Mouse (Mus musculus): Measurements from ENCODE around the gene Mrpl19. TPM values are rescaled to one million over a fixed set of nuclear protein-coding genes. Genes with fewer than 3 reads are reported as not detected.
A peak's percentile ranks its signal among the peaks of the same experiment; 100 is the strongest.

Gene Mrpl19
- polyA plus RNA-seq, 1 experiment from 2014 or later = 30.7 TPM

GRCm38 (mm10) chr6:81966068-81966544 lies 348 bp upstream of the Mrpl19 start:
- peaks cover 13% of the 10 kb centered on the region; the same call in 1 of the 2 replicates for H3K36me3 ChIP-seq (ENCODE audit: insufficient read depth, low read length)
- H3K9me3 ChIP-seq (replicated peaks; ENCODE audit: low read length) = no peaks in the 10 kb centered on the region
- H3K4me3 ChIP-seq (replicated peaks; ENCODE audit: low read depth, low read length) = peak overlapping the region; percentile 93
- H3K27ac ChIP-seq = no peak overlapping the region
- H3K27me3 ChIP-seq (ENCODE audit: insufficient read depth, low read length) = no peaks in the 10 kb centered on the region
- 44% methylated on average over 2 of the region's 2 CpGs for WGBS
- no peak overlapping the region for H3K9ac ChIP-seq (ENCODE audit: low read depth, low read length)
- ATAC-seq (replicated peaks; ENCODE audit: low FRiP score, low read depth) (peak; percentile 70), DNase-seq (ENCODE audit: low spot score) (no peak)
- 0 out of 2 replicates have a peak, but pooled peaks cover 4% of the 10 kb centered on the region for H3K4me1 ChIP-seq (replicated peaks; ENCODE audit: insufficient read depth, low read length)
- H3K4me2 ChIP-seq (ENCODE audit: low read length) = peak overlapping the region; percentile 76
- no peak for TF ChIP-seq CTCF (IDR thresholded peaks at IDR 0.05; ENCODE audit: low read depth)

DNA sequence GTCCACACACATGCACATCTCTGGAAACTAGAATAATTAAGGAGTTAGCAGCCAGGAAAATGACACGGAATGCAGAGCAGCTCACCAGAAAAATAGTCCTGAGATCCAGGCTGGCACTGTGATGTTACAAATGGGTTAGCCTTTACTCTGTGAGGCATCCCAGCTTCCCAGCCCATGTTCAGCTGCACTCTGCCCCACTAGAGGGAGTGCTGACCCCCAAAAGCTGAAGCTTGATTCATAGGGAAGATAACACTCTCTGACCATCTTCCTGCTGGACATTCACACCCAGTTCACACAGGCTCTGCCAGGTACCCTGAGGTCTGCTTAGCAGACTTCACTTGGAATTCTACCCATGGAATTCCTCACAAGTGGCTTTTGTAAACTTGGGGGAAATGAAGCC lies 5.5 kb downstream of the Mrpl19 start:
- no peaks in the 10 kb centered on the region for H3K9me3 ChIP-seq (replicated peaks; ENCODE audit: low read length)
- no peak for ATAC-seq (replicated peaks; ENCODE audit: low FRiP score, low read depth)
- no peak overlapping the region for H3K27ac ChIP-seq
- H3K27me3 ChIP-seq (ENCODE audit: insufficient read depth, low read length) = no peaks in the 10 kb centered on the region
- WGBS = 97% methylated on average over 1 of the region's 1 CpGs
- 0 out of 2 replicates have a peak, but pooled peaks cover 4% of the 10 kb centered on the region for H3K4me1 ChIP-seq (replicated peaks; ENCODE audit: insufficient read depth, low read length)
- H3K36me3 ChIP-seq (ENCODE audit: insufficient read depth, low read length) = peaks cover 47% of the 10 kb centered on the region
- no peak overlapping the region for H3K4me3 ChIP-seq (replicated peaks; ENCODE audit: low read depth, low read length)
- peak; percentile 47; the same call in 1 of the 2 replicates for TF ChIP-seq CTCF (IDR thresholded peaks at IDR 0.05; ENCODE audit: low read depth)
- DNase-seq (ENCODE audit: low spot score) = no peak
- H3K4me2 ChIP-seq (ENCODE audit: low read length) = no peak overlapping the region
- H3K9ac ChIP-seq (ENCODE audit: low read depth, low read length) = no peak overlapping the region

DNA sequence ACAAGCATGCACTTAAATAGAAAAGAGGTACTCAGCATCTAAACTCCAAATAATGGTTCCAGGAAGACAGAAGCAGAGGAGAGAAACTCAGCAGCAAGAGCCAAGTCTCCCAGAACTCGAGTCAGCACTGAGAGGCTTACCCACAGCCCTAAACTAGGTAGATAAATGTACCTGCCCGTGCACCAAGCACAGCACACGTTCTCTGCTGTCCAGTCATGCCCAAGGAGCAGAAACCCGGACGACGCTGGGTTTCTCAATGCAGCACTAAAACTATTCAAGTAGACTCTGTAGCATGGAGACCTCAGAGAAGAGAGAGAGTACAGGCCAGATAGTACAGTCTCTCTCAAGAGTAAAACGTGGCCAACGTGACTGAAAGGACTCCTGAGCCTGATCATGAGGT lies 5.9 kb downstream of the Mrpl19 start:
- H3K4me2 ChIP-seq (ENCODE audit: low read length) = no peak overlapping the region
- DNase-seq (ENCODE audit: low spot score) = no peak
- no peak overlapping the region for H3K4me3 ChIP-seq (replicated peaks; ENCODE audit: low read depth, low read length)
- 95% methylated on average over 8 of the region's 8 CpGs for WGBS
- H3K36me3 ChIP-seq (ENCODE audit: insufficient read depth, low read length) = peaks cover 47% of the 10 kb centered on the region
- no peak for ATAC-seq (replicated peaks; ENCODE audit: low FRiP score, low read depth)
- H3K9ac ChIP-seq (ENCODE audit: low read depth, low read length) = no peak overlapping the region
- H3K27me3 ChIP-seq (ENCODE audit: insufficient read depth, low read length) = no peaks in the 10 kb centered on the region
- H3K9me3 ChIP-seq (replicated peaks; ENCODE audit: low read length) = no peaks in the 10 kb centered on the region
- H3K27ac ChIP-seq = no peak overlapping the region
- 0 out of 2 replicates have a peak, but pooled peaks cover under 1% of the 10 kb centered on the region for H3K4me1 ChIP-seq (replicated peaks; ENCODE audit: insufficient read depth, low read length)
- TF ChIP-seq CTCF (IDR thresholded peaks at IDR 0.05; ENCODE audit: low read depth) = no peak

DNA sequence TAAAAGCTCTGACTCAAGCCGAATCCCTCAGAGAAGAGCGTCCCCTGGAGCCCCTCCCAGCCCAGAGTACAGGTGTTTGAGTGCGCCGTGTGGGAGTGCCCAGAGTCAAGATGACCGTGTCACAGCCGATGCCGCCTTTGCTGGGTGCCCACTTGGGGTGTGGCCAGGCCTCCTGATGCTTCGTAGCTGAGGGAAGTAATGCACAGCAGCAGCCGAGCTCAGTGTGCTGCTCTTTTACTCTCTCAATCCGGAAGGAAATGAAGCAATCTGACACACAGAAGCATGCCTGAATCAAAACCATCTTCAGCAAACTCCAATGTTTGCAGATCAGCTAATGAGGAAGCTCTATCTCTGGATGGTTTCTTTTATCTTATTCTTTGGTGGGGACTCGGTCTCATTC lies 7.8 kb downstream of the Mrpl19 start:
- Histone ChIP-seq H3K27ac (no peak overlapping the region), H3K9ac (ENCODE audit: low read depth, low read length) (no peak overlapping the region), H3K36me3 (ENCODE audit: insufficient read depth, low read length) (peaks cover 52% of the 10 kb centered on the region), H3K4me3 (replicated peaks; ENCODE audit: low read depth, low read length) (no peak overlapping the region), H3K4me2 (ENCODE audit: low read length) (no peak overlapping the region), H3K4me1 (replicated peaks; ENCODE audit: insufficient read depth, low read length) (no peaks in the 10 kb centered on the region), H3K27me3 (ENCODE audit: insufficient read depth, low read length) (no peaks in the 10 kb centered on the region), H3K9me3 (replicated peaks; ENCODE audit: low read length) (no peaks in the 10 kb centered on the region)
- TF ChIP-seq CTCF (IDR thresholded peaks at IDR 0.05; ENCODE audit: low read depth) = no peak
- DNase-seq (ENCODE audit: low spot score) = no peak
- no peak for ATAC-seq (replicated peaks; ENCODE audit: low FRiP score, low read depth)
- WGBS = 83% methylated on average over 11 of the region's 11 CpGs

DNA sequence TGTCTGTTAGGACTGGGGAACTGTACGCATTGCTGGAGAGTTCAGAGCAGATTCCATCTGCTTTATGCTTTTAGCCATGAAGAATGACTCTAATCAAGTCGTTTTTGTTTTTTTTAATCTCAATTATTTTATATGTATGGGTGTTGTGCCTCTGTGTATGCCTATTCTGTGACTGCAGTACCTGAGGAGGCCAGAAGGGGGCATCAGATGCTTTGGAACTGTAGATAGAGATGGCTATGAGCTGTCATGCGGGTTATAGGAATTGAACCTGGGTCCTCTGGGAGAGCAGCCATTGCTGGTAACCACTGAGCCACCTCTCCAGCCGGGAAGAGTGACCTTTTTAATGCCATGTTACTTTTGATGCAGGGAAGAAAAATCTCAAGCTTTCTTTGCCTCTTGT lies 9.4 kb downstream of the Mrpl19 start:
- no peak for ATAC-seq (replicated peaks; ENCODE audit: low FRiP score, low read depth)
- H3K4me3 ChIP-seq (replicated peaks; ENCODE audit: low read depth, low read length) = no peak overlapping the region
- 89% methylated on average over 4 of the region's 4 CpGs for WGBS
- no peak overlapping the region for H3K9ac ChIP-seq (ENCODE audit: low read depth, low read length)
- H3K27me3 ChIP-seq (ENCODE audit: insufficient read depth, low read length) = no peaks in the 10 kb centered on the region
- no peak overlapping the region for H3K4me2 ChIP-seq (ENCODE audit: low read length)
- TF ChIP-seq CTCF (IDR thresholded peaks at IDR 0.05; ENCODE audit: low read depth) = peak; percentile 45
- peaks cover 53% of the 10 kb centered on the region for H3K36me3 ChIP-seq (ENCODE audit: insufficient read depth, low read length)
- DNase-seq (ENCODE audit: low spot score) = no peak
- H3K27ac ChIP-seq = no peak overlapping the region
- no peaks in the 10 kb centered on the region for H3K9me3 ChIP-seq (replicated peaks; ENCODE audit: low read length)
- H3K4me1 ChIP-seq (replicated peaks; ENCODE audit: insufficient read depth, low read length) = no peaks in the 10 kb centered on the region

DNA sequence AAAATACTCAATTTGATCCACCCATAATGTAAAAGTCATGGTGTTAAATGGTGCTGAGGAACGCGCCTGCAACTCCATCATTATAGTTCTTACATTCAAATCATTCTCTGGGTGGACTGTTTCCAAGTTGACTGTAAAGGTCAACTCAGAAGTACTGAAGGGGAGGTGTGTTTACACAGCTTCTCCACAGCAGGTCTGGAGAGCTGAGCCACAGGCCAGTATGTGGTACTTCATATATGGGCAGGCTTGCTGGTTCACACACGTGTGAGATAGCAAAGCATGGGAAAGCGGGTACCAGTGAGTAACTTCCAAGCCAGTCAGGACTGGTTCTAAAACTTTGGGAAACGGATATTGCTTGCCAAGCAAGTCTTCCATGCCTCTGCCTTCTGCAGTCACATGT lies 10.6 kb downstream of the Mrpl19 start:
- Histone ChIP-seq H3K4me2 (ENCODE audit: low read length) (no peak overlapping the region), H3K9ac (ENCODE audit: low read depth, low read length) (no peak overlapping the region), H3K4me3 (replicated peaks; ENCODE audit: low read depth, low read length) (no peak overlapping the region), H3K4me1 (replicated peaks; ENCODE audit: insufficient read depth, low read length) (no peaks in the 10 kb centered on the region), H3K9me3 (replicated peaks; ENCODE audit: low read length) (no peaks in the 10 kb centered on the region), H3K27me3 (ENCODE audit: insufficient read depth, low read length) (no peaks in the 10 kb centered on the region), H3K36me3 (ENCODE audit: insufficient read depth, low read length) (peaks cover 48% of the 10 kb centered on the region), H3K27ac (no peak overlapping the region)
- DNase-seq (ENCODE audit: low spot score) = no peak
- TF ChIP-seq CTCF (IDR thresholded peaks at IDR 0.05; ENCODE audit: low read depth) = no peak
- WGBS = 84% methylated on average over 5 of the region's 5 CpGs
- no peak for ATAC-seq (replicated peaks; ENCODE audit: low FRiP score, low read depth)

DNA sequence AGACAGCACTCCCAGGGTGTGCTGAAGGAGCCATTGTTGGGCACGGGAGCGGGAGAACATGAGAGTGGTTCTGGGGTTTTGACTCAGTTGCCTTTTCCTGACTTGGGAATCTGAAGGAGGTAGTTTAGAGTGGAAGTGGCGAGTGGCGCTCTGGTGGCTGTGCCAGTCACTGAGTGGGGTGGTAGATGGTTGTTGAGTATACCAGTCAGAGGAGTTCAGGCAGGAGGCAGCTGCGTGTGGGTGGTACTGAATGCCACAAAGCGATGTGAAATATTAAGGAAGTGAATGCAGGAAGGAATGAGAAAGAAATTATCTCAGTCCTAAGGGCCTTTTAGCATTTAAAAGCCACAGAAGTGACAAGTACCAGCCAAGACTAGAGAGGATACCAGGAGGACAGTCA lies 18.9 kb downstream of the Mrpl19 start:
- TF ChIP-seq CTCF (IDR thresholded peaks at IDR 0.05; ENCODE audit: low read depth) = no peak
- WGBS = 94% methylated on average over 6 of the region's 6 CpGs
- H3K9ac ChIP-seq (ENCODE audit: low read depth, low read length) = no peak overlapping the region
- peaks cover 39% of the 10 kb centered on the region for H3K36me3 ChIP-seq (ENCODE audit: insufficient read depth, low read length)
- no peaks in the 10 kb centered on the region for H3K4me1 ChIP-seq (replicated peaks; ENCODE audit: insufficient read depth, low read length)
- H3K4me3 ChIP-seq (replicated peaks; ENCODE audit: low read depth, low read length) = no peak overlapping the region
- no peaks in the 10 kb centered on the region for H3K9me3 ChIP-seq (replicated peaks; ENCODE audit: low read length)
- no peak overlapping the region for H3K4me2 ChIP-seq (ENCODE audit: low read length)
- H3K27ac ChIP-seq = no peak overlapping the region
- ATAC-seq (replicated peaks; ENCODE audit: low FRiP score, low read depth) (no peak), DNase-seq (ENCODE audit: low spot score) (no peak)
- no peaks in the 10 kb centered on the region for H3K27me3 ChIP-seq (ENCODE audit: insufficient read depth, low read length)

Measured in kidney, postnatal 0 days (tissue).